Mouse (Mus musculus): Measurements from ENCODE around the gene Csf2. TPM values are rescaled to one million over a fixed set of nuclear protein-coding genes. Genes with fewer than 3 reads are reported as not detected.
A peak's percentile ranks its signal among the peaks of the same experiment; 100 is the strongest.

Gene Csf2
- total RNA-seq, 4 experiments from 2014 or later, result 0.56 to 1.4 TPM; not detected in 2

- peak; percentile 48 for DNase-seq (ENCODE audit: low spot score)
Observed at GRCm38 (mm10) chr11:54236939-54237338, 12.5 kb downstream of the Csf2 start.

GRCm38 (mm10) chr11:54227478-54227877 is 22.0 kb downstream of the Csf2 start:
- no peak for DNase-seq (ENCODE audit: low spot score)

DNA sequence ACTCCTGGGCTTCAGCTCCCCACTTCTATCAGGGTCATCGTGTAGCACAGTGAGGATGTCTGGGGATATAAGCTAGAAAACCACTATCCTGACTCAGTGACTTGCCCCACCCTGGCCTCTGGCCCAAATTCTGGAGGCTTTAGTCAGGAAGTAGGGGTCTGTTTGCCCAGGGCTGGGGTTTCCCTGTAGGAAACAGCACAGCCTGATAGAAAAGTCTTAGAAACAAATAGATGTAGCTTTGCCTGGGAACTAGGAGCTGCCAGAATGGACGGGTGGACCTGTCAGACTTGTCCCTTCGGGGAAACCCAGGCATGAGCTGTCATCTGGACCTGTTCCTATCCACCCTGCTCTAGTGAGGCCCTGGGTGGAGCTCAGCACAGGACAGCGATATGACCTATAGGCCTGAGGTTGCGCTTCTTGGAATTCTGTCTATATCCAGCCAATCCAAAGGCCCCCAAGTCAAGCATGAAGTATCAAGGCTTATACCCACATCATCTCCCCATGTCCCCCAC is 24.9 kb downstream of the Csf2 start:
- DNase-seq (ENCODE audit: low spot score), result no peak

GRCm38 (mm10) chr11:54223637-54224474 is 25.6 kb downstream of the Csf2 start:
- no peak for DNase-seq (ENCODE audit: low spot score)

- no peak for DNase-seq (ENCODE audit: low spot score)
Observed at GRCm38 (mm10) chr11:54219903-54220740, 29.3 kb downstream of the Csf2 start.

GRCm38 (mm10) chr11:54219191-54219590 is 30.3 kb downstream of the Csf2 start:
- no peak for DNase-seq (ENCODE audit: low spot score)

DNA sequence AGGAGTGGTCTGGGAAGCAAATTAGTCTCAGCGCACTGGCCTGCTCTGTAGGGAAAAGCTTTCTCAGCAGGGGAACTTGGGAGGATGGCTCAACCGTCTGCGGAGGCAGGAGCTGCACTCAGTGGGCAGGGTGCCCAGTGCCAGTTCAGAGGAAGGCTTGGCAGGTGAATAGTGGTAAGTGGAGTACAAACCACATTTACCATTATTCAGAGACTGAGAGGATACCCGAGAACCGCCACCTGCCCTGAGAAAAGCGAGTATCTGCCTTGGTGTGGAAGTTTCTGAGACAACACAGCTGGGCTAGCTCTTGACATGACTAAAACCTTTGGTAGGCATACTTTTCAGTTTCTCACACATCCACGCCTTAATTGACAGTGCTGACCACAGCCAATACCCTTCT is 32.1 kb downstream of the Csf2 start:
- no peak for DNase-seq (ENCODE audit: low spot score)

DNA sequence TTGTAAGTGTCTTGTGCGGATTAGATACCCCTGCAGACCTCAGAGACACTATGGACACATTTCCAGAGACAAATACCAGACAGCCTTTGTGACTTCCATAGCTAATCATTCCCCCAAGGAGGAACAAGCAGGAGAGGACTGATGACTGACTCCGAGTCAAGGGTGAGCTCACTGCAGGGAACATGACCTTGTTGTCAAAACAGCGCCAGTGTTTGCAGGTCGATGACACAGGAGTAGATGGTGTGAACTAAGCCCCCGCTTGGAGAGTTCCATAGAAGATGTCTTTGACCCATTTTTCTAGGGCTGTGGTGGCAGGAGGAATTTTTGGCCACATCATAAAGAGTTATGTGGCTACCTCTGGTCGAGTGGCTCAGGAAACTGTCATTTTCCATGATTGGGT is 33.4 kb downstream of the Csf2 start:
- DNase-seq (ENCODE audit: low spot score), result no peak

GRCm38 (mm10) chr11:54214499-54215443 is 34.7 kb downstream of the Csf2 start:
- peak; percentile 86 for DNase-seq (ENCODE audit: low spot score)

GRCm38 (mm10) chr11:54213631-54214030 is 35.8 kb downstream of the Csf2 start:
- no peak for DNase-seq (ENCODE audit: low spot score)

GRCm38 (mm10) chr11:54206993-54207392 is 42.5 kb downstream of the Csf2 start:
- no peak for DNase-seq (ENCODE audit: low spot score)

GRCm38 (mm10) chr11:54205366-54205765 is 44.1 kb downstream of the Csf2 start:
- no peak for DNase-seq (ENCODE audit: low spot score)

GRCm38 (mm10) chr11:54204781-54205180 is 44.7 kb downstream of the Csf2 start:
- DNase-seq (ENCODE audit: low spot score), result no peak

- DNase-seq (ENCODE audit: low spot score), result no peak
Observed at GRCm38 (mm10) chr11:54203162-54203561, 46.3 kb downstream of the Csf2 start.

- no peak for DNase-seq (ENCODE audit: low spot score)
Observed at GRCm38 (mm10) chr11:54201881-54202685, 47.4 kb downstream of the Csf2 start.

DNA sequence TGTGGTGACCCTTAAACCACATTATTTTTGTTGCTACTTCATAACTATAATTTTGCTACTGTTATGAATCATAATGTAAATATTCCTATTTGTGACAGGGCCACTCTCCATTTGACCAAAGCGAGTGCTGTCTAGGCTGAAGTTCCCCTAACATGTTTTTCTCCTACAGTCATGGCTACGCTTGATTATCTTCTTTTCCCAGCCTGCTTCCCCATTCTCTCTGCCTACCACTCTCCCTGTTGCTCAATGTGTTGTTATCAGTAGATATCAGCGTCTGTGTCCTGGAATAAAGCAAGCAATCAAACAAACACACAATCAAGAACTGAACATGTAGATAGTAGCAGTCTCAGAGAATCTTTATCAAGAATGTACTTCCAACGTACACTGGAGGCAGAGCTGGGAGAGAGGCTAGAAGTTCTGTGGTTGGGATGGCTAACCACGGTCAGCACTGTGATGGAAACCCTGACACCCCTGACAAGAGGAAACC is 48.1 kb downstream of the Csf2 start:
- no peak for DNase-seq (ENCODE audit: low spot score)

All from heart, adult 8-10 months (tissue).